Mouse (Mus musculus) A20 (cell line): ENCODE data around the gene Mecom.

Experiments used
- DNase-seq: peaks from one replicate; pipeline ENCODE4 v3.0.0-alpha.2; 2011; ENCODE audit warnings: low read depth, low spot score

The Mecom gene

DNA sequence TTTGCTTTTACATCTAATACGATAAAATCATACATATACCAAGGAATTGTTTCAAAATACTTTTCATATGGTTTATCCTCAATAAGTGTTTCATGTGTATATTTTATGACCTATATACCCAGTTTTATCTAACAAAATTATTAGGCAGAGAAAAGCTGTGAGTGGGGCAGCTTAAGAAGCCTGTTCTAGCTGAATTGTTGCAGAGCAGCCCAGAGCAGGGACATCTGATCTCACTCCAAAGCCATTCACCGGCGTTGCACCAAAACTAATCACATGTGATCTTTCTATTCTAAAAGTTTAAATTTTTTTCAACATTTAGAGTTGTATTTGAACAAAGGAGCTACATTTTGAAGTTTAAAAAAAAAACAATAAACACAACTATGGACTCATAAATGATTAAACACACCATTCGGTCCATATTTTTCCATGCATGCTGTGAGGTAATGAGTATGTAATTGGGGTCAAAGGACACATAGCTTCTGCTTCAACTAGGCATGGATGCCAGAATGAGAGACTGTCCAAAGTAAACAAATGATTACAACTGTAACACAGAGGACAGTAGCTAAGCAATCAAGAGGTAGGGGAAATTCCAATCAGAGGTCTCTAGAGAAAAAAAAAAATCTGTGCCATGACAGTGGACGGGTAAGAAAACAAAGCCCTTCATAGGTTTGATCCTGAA is 64.7 kb downstream of the Mecom start:
- DNase-seq = no peak

DNA sequence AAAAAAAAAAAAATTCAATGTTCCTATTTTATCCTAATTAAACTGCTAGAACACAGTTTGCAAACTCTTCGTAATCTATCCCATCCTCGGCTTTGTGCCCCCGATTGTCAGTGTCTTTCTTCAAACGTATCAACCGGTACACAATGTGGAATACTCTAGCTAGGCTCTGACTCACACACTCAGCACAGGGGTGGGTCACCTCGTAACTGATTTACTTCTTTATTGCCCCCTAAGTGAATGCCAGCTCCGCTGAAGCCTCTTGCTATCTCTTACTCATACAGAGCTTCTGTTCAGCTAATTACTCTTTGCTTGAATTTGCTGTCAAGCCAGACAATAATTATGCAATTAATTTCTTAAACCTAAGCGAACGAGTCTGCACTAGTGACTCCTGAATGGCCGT is 66.1 kb downstream of the Mecom start:
- DNase-seq = no peak

DNA sequence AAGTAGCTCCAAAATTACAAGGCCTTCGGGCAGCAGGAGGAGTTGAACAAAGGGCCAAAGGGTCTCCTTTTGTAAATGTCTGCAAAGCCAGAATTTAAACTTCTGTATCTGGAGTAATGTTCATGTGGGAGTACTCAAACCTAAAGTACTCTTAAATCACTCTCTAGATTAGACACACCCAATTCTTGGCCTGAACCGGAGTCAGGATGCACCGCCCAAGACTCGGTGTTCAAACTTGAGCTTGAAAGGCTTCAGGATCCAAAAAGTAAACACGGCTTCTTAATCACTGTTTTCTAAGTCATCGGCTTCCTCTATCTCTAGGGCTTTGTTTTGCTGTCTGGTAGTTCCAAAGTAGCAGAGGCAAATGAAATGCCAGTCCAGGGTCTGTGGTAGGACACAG is 67.3 kb downstream of the Mecom start:
- no peak for DNase-seq

DNA sequence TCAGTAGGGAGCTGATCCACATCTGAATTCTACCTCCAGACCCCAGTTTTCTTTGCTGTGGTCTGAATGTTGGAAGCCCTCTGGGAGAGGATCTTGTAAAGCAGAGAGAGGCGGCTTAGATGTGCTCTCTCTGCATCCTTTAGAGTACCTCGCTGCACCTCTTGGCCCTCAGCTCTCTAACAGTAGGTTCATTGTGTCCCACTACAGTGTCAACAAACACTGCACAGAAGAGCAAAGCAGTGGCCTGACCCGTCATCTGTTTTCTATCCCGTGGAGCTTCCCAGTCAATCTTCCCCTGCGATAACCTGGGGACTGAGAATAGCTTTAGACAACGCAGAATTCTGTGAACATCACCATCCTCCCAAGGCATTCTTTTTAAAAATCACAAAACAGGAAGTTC is 69.6 kb downstream of the Mecom start:
- no peak for DNase-seq

DNA sequence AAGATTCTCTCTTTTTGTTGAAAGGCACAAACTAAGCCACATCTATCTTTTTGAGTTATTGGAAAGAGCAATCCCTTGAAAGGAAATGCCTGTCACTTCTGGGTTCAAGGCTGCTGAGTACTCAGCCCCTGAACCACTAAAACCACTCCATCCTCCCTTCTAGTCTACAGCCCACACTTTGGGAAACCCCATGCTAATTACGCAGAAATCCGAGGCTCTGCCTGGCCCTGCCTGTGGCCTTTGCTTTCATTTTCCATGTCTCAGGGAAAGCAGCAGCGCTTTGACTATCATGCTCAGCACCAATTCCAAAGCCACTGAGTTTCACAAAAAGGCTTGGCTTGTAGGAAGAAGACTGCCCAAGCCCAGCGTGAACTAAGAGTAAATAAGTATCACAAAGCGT is 70.8 kb downstream of the Mecom start:
- no peak for DNase-seq

DNA sequence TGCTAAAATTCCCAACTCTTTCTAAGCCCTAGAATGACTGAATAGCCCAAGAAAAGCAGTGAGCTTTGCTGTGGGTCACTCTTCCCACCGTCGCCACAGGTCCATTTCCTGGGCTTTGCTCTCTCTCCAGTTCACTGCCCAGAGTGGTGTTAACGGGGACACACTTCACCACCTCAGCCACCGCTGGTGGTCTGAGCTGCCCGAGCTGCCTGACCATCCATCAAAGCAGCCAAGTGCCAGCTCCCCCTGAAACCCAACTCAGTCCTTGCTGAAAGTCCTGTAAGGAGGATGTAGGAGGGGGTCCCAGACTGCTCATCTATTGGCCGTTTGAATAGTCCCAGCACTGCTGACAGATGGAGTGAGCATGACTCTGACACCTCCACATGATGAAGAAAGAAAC is 72.2 kb downstream of the Mecom start:
- no peak for DNase-seq

DNA sequence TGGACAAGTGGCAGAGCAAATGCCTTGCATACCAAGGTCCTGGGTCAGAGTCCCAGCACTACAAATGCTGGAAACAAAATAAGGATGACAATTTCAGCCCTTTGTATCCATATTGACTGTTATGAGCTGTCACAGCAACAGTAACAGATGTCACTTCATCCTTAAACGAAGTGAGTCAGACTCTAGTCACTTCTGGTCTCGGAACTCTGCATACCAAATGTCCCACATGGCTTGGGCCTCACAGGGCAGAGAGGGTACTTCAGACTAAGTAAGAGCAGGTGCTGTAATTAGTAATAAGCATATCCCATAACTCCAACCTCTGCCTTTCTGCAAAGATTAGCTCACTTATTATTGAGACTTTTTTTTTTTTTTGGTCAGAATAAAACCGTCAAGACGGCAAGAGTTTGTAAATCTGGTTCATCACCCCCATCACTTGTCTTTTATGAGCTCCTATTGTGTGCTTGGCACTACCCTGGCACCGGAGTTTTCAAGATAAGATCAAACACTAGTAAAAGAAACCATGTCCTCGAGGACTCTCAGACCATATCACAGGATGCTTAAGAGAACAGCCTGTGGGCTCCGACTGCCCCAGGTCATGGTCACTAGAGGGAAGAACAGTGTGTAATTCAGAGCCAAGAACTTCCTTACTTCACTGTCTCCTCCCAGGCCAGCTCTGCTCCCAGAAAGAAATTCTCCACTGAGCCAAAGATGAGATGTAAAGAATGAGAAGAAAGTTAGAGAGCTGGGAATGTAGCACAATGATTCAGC is 79.6 kb downstream of the Mecom start:
- DNase-seq = no peak

DNA sequence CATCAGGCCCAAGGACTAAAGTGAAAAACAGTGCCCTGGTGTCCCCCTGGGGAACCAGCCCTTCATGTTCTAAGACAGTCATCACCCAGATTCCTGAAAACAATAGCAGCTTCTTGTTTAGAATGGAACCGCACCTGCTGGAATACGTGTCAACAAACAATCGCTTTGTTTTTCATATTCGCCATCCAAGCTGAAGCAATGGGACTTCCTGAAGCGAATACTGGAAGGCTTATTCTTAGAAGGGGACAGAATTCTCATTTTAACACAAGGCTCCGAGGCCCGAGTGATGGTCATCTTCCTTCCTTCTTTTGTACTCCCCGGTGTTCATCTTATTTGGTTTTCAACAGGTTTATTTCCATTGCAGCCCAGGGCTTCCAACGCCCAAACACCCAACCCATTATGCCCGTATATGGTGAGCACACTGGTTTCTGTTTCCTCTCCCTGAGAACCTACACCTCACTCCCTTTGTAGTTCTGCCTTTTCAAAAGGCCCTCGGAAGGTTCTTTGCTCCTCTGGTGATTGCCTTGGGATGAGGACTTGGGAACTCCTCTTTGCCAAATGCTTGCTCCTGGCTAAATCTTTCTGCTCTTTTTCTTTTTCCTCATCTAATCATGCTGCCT is 81.7 kb downstream of the Mecom start:
- no peak for DNase-seq

DNA sequence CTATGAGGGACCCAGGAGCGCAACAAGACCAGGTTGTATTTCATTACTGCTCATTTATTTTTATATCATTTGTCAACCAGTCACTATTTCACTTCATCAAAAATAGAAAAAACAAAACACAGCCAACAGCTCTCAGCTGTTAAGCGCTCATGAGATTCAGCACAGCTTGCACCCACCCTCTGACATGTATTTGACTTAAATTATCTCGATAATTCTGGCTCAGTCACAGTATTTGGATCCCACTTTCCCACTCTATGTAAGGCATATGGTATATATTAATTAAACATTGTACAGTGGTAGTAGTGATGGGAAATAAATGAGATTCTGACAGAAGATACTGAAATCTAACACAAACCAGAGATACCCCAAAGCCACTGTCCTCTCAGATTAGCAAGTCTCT is 83.3 kb downstream of the Mecom start:
- DNase-seq = no peak

DNA sequence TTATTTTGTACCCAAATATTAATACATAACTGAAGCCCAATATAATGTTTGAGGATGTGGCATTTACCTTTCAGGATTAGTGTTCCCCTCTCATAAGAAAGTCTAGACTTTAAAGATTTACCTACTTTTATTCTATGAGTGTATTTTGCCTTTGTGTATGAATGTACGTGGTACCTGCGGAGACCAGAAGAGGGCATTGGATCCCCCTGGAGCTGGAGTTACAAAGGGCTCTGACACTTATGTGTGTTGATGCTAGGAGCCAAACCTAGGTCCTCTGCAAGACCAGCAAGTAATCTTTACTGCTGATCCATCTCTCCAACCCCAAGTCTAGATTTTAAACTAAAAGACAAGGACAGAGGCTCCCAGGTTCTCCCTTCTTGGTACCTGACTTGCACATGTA is 86.0 kb downstream of the Mecom start:
- no peak for DNase-seq

DNA sequence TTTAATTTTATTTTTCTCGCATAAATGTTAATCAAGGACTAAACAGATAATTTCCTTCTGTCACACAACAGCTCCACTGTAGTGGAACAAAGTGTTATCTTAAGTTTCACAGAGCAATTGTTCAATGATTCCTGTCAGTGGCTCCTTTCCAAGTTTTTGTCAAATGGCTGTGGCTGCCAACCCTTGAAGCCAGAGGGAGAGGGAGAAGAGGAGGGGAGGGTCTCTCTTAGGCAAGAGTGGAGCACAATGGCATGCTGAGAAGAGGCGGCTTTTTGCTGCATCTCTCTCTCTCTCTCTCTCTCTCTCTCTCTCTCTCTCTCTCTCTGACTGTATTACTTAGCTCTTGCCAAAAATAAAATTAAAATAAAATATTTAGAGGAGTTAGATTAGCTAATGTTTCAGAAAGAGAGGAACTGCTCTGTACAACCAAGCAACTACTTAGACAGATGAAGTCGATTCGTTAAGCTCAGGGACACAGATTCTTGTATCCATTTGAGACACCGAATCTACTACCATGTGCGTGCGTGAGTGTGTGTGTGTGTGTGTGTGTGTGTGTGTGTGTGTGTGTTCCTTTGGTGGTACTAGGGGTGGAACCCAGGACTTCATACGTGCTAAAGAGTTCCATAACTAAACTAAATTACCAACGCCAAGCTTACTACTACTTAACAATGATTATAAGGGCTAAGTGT is 86.8 kb downstream of the Mecom start:
- no peak for DNase-seq

DNA sequence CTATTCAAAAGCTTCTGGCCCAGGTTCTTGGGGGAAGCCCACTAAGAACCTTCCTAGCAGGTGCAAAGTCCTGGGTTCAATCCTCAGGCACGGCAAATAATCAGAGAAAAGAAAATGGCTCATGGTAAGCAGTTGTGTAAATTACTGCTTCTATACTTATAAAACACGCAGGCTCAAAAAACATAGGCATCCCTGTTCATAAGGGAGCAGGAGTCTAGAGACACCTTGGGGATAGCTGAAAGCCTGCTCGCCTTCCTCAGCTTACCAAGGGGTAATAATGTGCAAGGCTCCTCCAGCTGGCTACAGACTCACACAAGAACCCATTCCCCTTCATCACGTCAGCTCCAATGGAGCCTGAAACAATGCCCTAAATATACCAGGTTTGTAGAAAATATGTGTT is 88.2 kb downstream of the Mecom start:
- no peak for DNase-seq

DNA sequence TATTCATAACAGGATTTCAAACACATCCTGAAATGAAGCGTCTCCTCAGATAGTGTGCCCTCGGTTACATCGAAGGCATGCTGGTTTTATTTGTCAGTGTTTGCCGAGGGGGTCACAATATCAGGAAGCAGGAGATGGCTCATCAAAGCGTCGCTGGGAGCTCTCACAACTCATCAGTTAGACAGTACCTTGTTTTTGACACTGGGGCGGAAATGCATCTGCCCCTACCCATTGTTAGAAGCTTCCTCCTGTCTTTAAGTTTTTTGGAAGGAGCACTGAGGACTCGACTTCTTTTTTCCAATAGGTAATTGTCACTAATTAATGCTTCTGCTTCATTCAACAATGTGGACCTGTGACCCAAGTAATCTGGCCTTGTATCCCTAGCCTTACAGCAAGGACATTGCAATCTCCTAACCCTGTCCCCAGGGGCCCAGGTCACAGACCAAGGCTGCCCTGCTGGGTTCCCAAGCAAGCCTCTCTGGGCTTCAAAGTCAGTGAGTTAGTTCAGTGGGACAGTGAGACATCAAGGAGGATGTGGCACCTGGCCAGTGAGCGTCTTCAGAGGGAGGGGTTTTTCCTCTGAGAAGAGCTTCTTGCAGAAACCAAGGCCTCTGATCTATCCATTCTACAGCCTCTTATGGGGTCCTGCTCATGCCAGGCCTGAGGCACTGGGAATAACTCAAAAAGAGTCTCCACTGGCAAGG is 89.7 kb downstream of the Mecom start:
- no peak for DNase-seq

DNA sequence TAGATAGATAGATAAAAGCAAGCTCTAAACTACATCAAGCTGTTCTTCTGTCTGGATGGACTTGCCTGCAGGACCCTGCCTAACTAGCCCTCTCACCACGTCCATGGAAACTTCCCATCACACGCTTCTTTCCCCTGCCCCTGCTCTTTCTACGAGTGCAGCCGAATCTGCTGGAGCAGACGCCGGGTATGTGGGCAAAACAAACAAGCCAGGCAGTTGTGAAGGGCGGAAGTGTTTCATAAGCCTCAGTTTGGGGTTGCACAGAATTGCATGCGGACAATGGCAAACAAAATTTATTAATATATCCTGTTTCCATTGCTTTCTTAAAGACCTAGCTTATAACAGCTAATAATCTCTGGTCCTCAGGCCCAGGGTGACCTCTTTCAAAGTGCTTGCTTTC is 91.9 kb downstream of the Mecom start:
- no peak for DNase-seq

DNA sequence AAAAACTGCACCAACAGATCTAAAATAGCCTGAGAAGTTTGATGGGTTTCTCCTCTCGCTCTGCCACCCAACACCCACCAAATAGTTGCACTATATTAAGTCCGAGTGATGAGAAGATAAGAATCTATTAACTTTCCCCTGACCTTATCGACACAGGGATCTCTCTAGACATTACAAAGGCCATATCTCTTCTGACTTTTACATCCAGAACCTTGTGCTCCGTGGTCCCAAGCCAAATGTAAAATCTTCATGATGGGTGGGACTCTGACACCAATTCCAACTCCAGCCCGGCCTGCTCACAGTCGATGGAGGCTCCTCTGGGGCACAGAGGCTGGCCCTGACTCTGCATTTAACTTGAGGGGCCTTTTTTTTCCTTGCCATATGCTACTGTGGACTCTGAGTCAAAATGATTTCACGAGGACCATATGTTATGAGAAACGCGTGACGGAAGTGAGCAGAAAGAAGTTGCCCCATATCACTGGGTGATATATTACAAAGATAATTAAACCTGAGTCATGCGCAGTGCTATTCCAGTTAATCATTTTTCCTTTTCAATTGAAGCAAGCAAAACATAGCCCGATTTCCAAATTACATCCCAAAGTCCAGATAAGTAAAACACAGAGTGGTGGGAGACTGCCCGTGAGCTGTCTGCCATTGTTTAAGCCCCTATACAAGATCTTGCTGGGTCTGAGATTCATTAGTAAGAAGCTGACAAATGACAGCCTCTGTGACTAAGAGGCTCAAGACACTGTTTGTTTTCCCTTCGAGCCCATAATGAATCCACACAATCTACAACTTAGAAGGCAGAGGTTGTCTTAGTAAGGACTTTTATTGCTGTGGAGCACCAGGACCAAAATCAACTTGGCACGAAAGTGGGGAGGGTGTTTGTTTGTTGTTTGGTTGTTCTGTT is 94.0 kb downstream of the Mecom start:
- no peak for DNase-seq

DNA sequence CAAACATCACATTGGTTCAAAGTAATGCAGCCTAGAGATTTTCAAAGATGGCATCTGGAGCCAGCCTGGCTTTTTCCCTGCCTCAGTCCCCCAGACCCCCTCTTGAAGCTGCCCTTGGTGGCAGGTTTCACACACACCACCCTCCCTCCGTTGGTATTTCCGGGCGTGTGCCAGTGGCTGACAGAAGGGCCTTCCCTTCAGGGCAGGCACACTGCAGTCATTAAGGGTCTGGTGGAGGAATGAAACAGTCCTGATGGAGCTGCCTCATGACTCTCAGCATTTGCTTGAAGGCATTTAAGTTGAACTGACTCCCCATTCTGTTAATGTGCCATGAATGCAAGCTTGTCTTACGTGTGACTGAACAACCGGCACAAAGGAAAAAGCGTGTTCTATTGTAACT is 94.8 kb downstream of the Mecom start:
- no peak for DNase-seq

DNA sequence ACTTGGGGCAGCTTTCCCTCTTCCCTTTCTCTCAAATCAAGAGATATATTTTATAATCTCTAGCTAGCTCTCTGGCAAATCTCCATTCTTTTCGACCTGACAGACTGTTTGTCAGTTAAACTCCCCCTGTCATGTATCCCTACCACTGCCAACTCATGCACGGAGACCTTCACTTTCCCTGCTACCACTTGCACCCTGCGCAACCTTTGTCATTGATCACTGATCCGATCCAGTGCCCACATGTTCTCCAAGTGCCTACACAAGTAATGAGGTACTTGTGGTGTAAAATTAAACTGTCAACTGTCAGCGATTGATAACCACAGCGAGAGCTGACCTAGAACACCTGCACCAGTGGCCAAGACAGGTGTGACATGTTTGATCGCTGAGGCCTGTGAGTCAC is 95.3 kb downstream of the Mecom start:
- DNase-seq = no peak

DNA sequence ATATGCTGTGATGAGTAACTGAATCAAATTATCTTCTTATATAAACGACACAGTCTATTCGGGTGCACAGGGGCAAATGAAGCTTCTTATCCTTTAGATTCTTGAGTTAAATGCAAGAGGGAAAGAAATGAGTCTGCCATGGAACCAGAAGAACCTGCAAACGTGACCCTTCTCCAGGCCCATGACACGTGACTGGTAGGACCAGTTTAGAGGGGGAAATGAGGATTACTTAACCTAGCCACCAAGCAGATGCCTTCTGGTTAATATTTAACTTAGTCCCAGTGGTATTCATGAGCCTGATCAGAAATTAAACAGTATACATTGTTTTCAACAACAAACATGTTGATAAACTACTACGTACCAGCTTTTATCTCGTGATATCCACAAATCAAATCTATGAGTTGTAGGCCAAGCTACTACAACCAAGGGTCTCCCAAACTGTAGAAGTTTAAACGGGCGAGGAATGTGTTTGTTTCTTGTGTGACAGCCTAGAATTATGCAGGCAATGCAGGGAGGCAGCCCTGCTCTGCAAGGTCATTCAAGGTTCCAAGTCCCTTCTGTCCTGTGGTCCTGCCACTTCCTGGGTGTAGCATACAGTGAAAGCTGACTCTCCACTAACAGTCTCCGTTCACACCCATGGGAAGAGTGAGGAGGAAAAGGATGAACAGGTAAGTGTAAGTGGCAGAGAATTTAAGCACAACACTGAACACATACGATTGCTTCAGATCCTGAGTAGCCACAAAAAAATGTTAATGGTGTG is 97.4 kb downstream of the Mecom start:
- no peak for DNase-seq

DNA sequence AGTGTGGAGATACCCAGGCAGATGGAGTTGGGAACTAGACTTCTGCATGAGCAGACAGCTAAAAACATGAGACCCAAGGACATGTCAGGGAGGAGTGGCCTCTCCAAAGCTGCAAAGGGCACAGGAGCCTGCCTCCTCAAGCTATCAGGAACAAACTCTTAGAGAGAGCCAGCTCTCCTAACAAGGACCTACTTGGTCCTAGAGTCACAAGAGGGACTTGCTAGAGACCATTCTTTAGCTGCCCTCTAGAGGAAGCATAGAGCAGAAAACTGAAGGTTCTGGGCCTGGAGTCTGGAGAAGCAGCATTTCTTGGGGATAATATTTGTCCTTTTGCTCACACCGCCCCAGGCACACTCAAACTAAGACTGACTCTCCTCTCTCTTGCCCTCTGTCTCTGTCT is 99.2 kb downstream of the Mecom start:
- DNase-seq = no peak

DNA sequence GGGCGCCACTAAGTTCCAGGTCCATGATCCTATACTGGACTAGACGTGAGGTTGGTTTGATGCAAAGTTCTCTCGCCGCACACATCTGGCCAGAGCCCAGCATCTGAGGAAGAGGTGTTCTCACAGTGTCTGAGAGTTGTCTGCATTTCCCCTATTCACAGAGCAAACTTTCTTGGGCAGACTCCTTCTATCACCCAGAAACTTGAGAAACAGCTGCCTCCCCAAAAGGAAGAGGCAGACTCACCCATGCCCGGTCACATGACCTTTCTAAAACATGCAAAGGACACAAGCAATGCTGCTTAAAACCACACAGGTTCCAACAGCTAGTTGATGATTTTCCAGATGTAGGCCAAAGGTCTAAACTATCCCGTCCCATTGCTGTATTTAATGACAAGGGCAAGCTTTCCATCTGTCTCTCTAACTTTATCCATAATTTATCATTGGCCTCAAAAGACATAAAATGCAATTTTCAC is 101.8 kb downstream of the Mecom start:
- DNase-seq = no peak
